Mouse (Mus musculus) urinary bladder, postnatal 0 days (tissue): ENCODE measurements around the gene Cirbp. TPM values are rescaled to one million over a fixed set of nuclear protein-coding genes. Genes with fewer than 3 reads are reported as not detected.

Experiments used
- polyA plus RNA-seq: library from polyadenylated mRNA; unstranded; fragments of >200 nt; fragmentation: Nextera tagmentation; extraction: Ambion mirVana; gene quantifications from 2 replicates; pipeline ENCODE4 v1.2.1, GENCODE M21; 2015

The Cirbp gene
- polyA plus RNA-seq: 215 and 228 TPM in 2 replicates

DNA sequence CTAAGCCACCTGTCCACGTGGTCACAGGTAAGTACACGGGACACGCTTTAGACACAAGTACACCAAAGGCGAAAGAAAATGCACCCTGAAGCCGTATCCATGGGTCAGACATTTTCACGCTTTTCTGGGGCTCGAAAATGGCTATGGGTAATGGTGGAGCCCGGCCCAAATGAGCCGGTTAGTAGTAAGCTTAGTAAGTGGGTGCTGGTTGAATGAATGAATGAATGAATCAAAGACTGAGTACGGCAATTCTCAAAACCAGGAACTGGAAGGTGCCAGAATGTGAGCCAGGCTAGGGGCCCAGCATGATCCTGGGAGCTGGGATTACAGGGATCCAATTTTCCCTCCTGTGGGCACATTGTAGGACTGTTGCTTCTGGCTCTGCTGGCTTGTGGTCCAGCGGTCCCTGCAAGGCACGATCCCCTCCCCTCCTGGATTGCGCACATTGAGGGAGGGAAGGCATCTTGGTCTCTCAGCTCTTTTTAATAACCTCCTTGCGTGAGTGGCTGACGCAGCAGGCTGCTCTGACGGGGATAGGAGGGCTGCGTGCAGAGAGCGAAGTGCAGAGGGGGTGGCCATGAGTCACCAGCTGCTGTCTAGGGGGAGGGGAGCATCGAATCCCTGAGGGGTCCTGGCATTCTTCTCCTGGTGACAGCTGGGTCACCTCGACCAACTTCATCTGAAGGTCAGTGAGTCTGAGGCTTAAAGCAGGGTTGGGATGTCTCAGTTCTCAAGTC lies at the start of gene Cirbp:
TSS of gene Cirbp (plus strand) at position 594 of the 737 bp plus-strand sequence.

DNA sequence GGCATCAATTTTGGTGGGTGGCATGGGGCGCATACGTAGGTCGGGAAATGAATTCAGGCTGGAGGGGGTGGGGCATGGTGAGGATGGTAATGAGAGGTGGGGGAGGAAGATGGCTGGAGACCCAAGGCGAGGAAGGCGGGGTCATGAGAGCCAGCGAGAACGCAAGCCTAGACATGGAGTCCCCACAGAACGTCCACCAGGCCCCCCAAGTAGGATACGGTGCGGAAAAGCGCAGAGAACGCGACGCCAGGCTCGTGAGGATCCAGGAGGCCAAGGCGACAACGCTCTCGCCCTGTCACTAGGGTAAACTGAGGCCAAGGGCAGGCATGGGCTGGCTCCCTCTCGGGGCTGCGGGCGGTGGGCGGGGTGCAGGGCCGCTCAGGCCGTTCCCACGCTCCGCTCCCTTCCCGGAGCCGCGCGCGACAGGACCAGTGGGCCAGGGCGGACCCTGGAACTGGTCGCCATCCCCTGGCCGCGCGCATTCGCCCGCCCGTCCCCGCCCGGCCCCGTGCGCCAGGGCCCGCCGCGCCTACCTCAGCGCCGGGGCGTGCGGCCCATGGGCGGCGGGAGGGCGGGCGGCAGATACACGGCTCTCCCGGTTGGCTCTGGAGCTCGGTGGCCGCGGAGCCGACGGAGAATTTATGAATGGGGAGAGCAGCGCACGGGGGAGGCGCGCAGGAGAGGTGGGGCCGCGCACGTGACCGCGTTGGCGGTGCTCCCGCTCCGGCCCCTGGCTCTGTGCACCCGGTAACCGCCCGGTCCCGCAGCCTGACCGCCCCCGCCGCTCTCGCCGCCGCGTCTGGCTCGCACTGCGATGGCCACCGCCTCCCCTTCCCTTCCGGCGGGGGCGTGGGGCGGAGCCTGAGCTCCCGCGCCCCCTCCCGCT lies 27.0 kb upstream of the Cirbp start, which contains the start of gene Atp5d:
TSS of gene Atp5d (plus strand) at position 80 of the 886 bp plus-strand sequence.

DNA sequence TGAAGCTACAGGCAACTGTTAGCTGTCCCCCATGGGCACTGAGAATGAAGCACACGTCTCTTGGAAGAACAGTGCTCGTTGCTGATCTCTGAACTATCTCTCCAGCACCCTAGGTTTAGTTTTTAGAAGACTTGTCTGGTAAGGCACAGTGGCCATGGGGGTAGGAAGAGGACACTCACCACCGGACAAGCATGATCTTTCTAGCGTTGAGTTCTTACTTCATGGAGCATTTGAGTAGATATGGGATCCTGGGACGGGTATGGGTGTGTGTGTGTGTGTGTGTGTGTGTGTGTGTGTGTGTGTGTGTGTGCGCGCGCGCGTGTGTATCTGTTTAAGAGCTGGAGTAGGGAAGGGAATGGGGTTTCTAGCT lies 25.1 kb upstream of the Cirbp start, which contains the start of gene Cbarp:
TSS of gene Cbarp (minus strand) at position 170 of the 370 bp plus-strand sequence.

DNA sequence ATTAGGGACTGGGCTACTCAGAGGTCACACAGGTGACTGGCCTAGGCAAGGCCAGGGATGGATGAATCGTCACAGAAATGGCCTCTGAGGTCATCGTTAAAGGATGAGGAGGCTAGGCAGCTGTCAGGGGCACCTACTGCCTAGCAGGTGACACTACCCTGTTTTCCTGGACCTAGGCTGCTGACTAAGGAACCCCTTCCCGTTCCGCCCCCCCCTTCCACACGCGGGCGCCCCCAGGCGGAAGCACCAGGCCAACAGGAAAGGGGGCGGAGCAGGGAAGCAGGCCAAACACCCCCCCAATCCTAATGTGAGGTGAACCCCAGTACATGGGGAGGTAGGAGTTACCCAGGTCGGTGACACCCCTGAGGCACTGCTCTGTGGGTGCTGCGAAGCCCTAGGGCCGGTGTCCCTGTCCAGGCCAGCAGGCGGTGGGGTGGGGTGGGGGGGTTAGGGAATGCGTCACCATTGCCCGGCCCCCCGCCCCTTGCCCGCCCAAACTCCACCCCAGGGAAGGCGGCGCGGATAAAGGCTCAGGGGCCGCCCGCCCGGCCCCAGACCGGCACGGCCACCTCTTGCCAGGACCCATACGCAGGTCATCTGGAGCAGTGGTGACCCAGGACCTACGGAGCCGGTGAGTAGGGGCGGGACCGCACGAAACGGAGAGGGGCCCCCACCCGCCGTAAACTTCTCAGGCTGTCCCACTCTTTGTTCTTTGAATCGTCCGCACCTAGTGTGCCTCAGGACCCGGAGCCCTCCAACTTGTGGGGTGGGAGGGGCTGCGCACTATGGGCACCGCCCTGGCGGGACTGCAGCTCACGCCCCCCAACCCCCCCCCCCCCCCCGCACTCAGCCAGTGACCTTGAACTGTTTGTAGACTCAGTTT lies 17.8 kb upstream of the Cirbp start, which contains the start of gene Midn:
TSS of gene Midn (plus strand) at position 554 of the 883 bp plus-strand sequence.

GRCm38 (mm10) chr10:80172527-80173292 lies 6.9 kb downstream of the Cirbp start, which contains the start of gene 1600002K03Rik:
Gene 1600002K03Rik, plus strand, starts transcription at chr10:80172944.

DNA sequence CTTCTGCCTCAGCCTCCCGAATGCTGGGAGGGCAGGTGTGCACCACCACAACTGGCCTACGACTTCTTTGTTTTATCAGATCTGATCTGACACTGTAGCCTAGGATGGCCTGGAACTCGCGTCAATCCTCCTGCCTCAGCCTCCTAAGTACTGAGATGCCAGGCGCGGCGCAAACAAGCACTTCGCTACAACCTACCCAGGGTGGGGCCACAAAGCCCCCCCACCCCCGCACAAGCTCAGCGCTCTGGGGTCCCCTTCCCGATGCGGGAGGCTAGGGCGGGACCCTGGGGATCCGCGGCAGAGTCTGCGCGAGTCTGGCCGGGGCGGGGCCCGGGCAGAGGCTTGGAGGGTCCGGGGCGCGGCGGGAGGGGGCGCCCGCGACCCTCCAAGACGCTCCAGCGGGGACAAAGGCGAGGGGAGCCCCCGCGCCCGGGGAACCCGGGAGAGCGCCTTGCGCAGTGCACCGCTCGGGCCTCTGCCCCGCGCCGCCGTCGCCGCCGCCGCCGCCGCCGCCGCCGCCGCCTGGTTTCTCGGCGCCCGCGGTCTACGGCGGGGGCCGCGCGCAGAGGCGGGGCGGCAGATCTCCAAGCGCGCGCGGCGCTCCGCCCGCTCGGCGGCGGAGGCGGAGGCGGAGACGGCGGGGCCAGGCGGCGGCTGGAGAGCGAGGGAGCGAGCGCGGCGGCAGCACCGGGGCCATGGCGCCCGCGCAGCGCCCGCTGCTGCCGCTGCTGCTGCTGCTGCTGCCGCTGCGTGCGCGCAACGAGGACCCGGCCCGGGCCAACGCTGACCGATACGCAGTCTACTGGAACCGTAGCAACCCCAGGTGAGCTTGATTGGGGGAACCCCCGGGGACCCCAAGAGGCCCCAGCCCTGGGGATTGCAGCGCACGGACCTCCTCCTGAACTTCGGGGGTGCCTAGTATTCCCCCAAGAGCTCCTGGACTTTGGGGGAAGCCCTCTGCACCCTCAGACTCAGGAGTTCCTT lies 13.6 kb downstream of the Cirbp start, which contains the start of gene Efna2:
TSS of gene Efna2 (plus strand) at position 415 of the 984 bp plus-strand sequence.

Other genes starting within 250 kb of the Cirbp start
- 1.2 and 1.3 TPM in 2 replicates for gene Kiss1r, start 249.0 kb upstream of the Cirbp start, polyA plus RNA-seq
- gene R3hdm4, start 244.8 kb upstream of the Cirbp start, polyA plus RNA-seq: 125 and 126 TPM in 2 replicates
- 4.0 TPM in 2 replicates for gene Arid3a, start 238.9 kb upstream of the Cirbp start, polyA plus RNA-seq
- gene Wdr18, start 205.8 kb upstream of the Cirbp start, polyA plus RNA-seq: 52.5 and 55.6 TPM in 2 replicates
- 0.07 and 0.13 TPM in 2 replicates for gene Grin3b, start 195.3 kb upstream of the Cirbp start, polyA plus RNA-seq
- 15.3 and 18.7 TPM in 2 replicates for gene Tmem259, start 181.7 kb upstream of the Cirbp start, polyA plus RNA-seq
- 662 and 733 TPM in 2 replicates for gene Cnn2, start 177.4 kb upstream of the Cirbp start, polyA plus RNA-seq
- 2.9 and 3.0 TPM in 2 replicates for gene Abca7, start 169.5 kb upstream of the Cirbp start, polyA plus RNA-seq
- gene Arhgap45, start 149.3 kb upstream of the Cirbp start, polyA plus RNA-seq: 5.5 and 10.3 TPM in 2 replicates
- 94.2 and 108 TPM in 2 replicates for gene Polr2e, start 126.2 kb upstream of the Cirbp start, polyA plus RNA-seq
- 724 and 745 TPM in 2 replicates for gene Gpx4, start 118.8 kb upstream of the Cirbp start, polyA plus RNA-seq
- 14.6 and 18.7 TPM in 2 replicates for gene Sbno2, start 60.4 kb upstream of the Cirbp start, polyA plus RNA-seq
- 11.9 and 12.4 TPM in 2 replicates for gene Stk11, start 50.2 kb upstream of the Cirbp start, polyA plus RNA-seq
- 604 and 621 TPM in 2 replicates for gene Atp5d, start 27.4 kb upstream of the Cirbp start, polyA plus RNA-seq
- 2.1 and 2.4 TPM in 2 replicates for gene Cbarp, start 25.1 kb upstream of the Cirbp start, polyA plus RNA-seq
- 7.5 and 7.6 TPM in 2 replicates for gene Midn, start 17.7 kb upstream of the Cirbp start, polyA plus RNA-seq
- gene 1600002K03Rik, start 7.0 kb downstream of the Cirbp start, polyA plus RNA-seq: 8.1 and 10.7 TPM in 2 replicates
- 5.6 and 6.3 TPM in 2 replicates for gene Efna2, start 13.5 kb downstream of the Cirbp start, polyA plus RNA-seq
- 19.8 and 28.1 TPM in 2 replicates for gene Mum1, start 60.4 kb downstream of the Cirbp start, polyA plus RNA-seq
- gene Ndufs7, start 83.1 kb downstream of the Cirbp start, polyA plus RNA-seq: 297 and 358 TPM in 2 replicates
- gene Gamt, start 95.0 kb downstream of the Cirbp start, polyA plus RNA-seq: 21.6 and 22.3 TPM in 2 replicates
- gene Dazap1, start 95.5 kb downstream of the Cirbp start, polyA plus RNA-seq: 25.8 and 28.0 TPM in 2 replicates
- gene Rps15, start 126.5 kb downstream of the Cirbp start, polyA plus RNA-seq: 647 and 717 TPM in 2 replicates
- 0.36 and 0.45 TPM in 2 replicates for gene Apc2, start 130.0 kb downstream of the Cirbp start, polyA plus RNA-seq
- 39.5 and 42.5 TPM in 2 replicates for gene 2310011J03Rik, start 154.6 kb downstream of the Cirbp start, polyA plus RNA-seq
- gene Pcsk4, start 163.5 kb downstream of the Cirbp start, polyA plus RNA-seq: 1.3 and 2.2 TPM in 2 replicates
- 17.3 and 20.4 TPM in 2 replicates for gene Reep6, start 164.0 kb downstream of the Cirbp start, polyA plus RNA-seq
- gene Adamtsl5, start 182.4 kb downstream of the Cirbp start, polyA plus RNA-seq: 21.4 and 22.9 TPM in 2 replicates
- gene Plk5, start 190.5 kb downstream of the Cirbp start, polyA plus RNA-seq: not detected in 2 replicates
- gene Mex3d, start 221.7 kb downstream of the Cirbp start, polyA plus RNA-seq: 3.7 and 4.2 TPM in 2 replicates
- gene Mbd3, start 233.6 kb downstream of the Cirbp start, polyA plus RNA-seq: 93.3 and 96.5 TPM in 2 replicates
- 829 and 1,098 TPM in 2 replicates for gene Uqcr11, start 240.8 kb downstream of the Cirbp start, polyA plus RNA-seq